Mouse (Mus musculus) A20 (cell line): ENCODE data around the gene Gm11596.
"Not testable (repeated sequence)": the region's sequence is repeated elsewhere in the genome, so short reads cannot be mapped to it uniquely, and the experiment has no call there.

ENCODE experiments used
- DNase-seq: peaks from one replicate; pipeline ENCODE4 v3.0.0-alpha.2; 2011; ENCODE audit warnings: low read depth, low spot score

The Gm11596 gene

DNA sequence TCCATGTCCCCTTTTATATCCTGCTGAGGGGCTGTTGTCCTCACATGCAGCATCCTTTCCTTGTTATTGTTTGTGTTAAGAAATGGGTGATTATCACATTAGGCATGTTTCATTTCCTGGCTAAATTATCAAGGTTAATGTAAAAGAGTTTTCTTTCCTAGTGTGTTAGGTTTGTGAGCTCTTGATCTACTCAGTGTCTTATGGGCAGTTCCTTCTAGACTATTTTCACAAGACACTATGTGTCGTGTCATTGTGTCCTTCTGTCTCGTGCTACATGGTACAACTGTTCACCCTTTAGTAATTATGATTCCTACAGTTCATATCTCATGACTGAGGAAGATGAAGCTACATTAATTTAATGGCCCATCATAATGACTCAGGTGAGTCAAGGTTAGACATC lies at the start of gene Gm11596:
Gene Gm11596 (minus strand): TSS at position 101 of the 400 bp plus-strand sequence.
- DNase-seq: no peak

DNA sequence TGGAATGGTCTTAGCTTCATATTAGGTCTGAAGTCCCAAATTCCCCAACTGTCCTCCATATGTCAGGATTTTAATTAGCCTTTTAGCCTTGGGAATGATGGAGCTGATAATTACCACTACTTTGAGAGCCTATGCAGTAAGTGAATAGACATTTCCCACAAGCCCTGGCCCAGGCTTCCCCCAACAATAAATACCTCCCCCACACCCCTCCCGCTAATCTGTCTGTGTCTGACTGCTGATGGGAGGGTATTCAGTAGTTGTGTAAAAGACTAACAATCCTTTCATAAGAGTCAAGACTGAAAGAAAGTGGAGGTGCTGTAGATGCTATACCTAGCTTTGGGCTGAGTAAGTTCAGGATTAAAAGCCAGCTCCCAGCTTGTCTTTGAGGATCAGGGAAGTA lies 48.9 kb upstream of the Gm11596 start:
- DNase-seq: no peak

DNA sequence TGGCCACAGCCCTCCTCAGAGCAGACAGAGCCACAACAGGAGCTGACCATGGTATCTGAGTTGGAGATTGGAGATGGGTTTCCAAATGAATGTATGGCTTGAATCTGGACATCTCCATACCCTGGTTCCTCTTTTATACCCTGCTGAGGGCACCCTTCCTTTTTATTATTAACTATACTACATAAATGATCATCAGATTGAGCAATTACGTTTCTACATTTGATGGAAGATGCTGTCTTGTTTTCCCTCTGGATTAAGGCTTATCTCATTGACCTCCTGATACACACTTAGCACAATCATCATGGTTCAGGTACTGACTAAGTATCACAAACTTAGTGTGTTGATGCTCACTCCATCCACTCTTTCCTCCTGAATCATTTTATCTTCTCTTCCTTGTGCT lies 44.7 kb upstream of the Gm11596 start, which contains the start of gene 2300003K06Rik:
Gene 2300003K06Rik (minus strand): TSS at position 101 of the 400 bp plus-strand sequence.
- DNase-seq: no peak

DNA sequence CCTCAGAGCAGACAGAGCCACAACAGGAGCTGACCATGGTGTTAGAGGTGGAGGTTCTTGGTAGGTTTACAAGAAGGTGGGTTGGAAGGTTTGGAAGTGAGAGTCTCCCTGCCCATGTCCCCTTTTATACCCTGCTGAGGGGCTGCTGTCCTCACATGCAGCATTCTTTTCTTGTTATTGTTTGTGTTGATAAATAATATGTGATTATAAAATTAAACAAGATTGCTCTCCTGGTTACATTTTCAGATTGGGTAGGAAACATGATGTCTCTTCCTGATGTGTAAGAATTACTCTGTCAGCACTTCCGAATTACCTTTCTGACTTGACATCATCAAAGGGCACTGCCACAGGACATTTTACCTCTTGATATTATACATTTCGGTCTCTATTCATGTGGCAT lies 22.3 kb upstream of the Gm11596 start, which contains the start of gene Gm11564:
Gene Gm11564 (minus strand): TSS at position 101 of the 400 bp plus-strand sequence.
- DNase-seq: not testable (repeated sequence)

DNA sequence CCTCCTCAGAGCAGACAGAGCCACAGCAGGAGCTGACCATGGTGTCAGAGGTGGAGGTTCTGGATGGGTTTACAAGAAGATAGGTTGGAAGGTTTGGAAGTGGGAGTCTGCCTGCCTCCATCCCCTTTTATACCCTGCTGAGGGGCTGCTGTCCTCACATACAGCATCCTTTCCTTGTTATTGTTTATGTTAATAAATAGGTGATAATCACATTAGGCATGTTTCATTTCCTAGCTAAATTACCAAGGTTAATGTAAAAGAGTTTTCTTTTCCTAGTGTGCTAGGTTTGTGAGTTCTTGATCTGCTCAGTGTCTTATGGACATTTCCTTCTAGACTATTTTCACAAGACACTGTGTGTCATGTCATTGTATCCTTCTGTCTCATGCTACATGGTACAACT lies 16.5 kb upstream of the Gm11596 start, which contains the start of gene Krtap4-13:
Gene Krtap4-13 (minus strand): TSS at position 101 of the 400 bp plus-strand sequence.
- DNase-seq: not testable (repeated sequence)

DNA sequence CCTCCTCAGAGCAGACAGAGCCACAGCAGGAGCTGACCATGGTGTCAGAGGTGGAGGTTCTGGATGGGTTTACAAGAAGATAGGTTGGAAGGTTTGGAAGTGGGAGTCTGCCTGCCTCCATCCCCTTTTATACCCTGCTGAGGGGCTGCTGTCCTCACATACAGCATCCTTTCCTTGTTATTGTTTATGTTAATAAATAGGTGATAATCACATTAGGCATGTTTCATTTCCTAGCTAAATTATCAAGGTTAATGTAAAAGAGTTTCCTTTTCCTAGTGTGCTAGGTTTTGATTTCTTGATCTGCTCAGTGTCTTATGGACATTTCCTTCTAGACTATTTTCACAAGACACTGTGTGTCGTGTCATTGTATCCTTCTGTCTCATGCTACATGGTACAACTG lies 11.1 kb upstream of the Gm11596 start, which contains the start of gene Gm11554:
Gene Gm11554 (minus strand): TSS at position 101 of the 400 bp plus-strand sequence.
- not testable (repeated sequence) for DNase-seq

DNA sequence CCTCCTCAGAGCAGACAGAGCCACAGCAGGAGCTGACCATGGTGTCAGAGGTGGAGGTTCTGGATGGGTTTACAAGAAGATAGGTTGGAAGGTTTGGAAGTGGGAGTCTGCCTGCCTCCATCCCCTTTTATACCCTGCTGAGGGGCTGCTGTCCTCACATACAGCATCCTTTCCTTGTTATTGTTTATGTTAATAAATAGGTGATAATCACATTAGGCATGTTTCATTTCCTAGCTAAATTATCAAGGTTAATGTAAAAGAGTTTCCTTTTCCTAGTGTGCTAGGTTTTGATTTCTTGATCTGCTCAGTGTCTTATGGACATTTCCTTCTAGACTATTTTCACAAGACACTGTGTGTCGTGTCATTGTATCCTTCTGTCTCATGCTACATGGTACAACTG lies 5.6 kb upstream of the Gm11596 start, which contains the start of gene Gm11569:
Gene Gm11569 (minus strand): TSS at position 101 of the 400 bp plus-strand sequence.
- not testable (repeated sequence) for DNase-seq

DNA sequence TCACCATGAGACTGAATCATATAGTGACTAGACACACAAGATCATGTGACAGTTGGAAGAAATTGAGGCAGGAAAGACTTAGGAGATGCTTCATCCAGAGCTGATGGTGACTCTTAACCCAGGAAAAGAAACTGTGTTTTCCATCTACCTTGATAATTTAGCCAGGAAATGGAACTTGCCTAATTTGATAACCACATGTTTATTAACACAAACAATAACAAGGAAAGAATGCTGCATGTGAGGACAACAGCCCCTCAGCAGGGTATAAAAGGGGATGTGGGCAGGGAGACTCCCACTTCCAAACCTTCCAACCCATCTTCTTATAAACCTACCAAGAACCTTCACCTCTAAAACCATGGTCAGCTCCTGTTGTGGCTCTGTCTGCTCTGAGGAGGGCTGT lies 8.4 kb downstream of the Gm11596 start, which contains the start of gene Krtap4-9:
Gene Krtap4-9 (plus strand): TSS at position 301 of the 400 bp plus-strand sequence.
- not testable (repeated sequence) for DNase-seq

DNA sequence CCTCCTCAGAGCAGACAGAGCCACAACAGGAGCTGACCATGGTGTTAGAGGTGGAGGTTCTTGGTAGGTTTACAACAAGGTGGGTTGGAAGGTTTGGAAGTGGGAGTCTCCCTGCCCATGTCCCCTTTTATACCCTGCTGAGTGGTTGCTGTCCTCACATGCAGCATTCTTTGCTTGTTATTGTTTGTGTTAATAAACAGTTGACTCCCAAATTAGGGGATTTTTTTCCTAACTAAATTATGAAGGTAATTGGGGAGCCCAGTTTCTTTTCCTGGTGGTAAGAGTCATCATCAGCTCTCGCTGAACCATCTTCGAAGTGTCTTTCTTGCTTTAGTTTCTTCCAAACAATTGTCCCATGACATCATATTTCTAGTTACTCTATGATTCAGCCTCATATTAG lies 12.7 kb downstream of the Gm11596 start, which contains the start of gene Krtap4-8:
Gene Krtap4-8 (minus strand): TSS at position 101 of the 400 bp plus-strand sequence.
- DNase-seq: no peak

DNA sequence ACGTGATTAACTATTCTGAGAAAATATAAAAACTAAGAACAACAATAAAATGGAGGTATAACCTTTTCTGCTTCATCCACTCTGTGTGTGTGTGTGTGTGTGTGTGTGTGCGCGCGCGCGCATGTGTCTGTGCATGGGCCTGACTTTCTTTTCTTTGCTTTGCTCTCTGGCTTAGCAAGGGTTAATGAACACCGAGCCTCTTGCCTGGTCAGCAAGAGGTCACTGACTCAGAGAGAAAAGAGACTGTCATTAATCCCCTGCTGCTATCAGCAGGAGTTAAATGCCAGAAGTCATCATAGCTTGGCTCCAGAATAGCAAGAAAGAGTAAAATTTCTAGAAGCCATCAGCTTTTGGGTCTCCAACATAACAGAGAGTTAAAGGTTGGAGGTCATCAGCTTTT lies 14.9 kb downstream of the Gm11596 start:
- DNase-seq: no peak

DNA sequence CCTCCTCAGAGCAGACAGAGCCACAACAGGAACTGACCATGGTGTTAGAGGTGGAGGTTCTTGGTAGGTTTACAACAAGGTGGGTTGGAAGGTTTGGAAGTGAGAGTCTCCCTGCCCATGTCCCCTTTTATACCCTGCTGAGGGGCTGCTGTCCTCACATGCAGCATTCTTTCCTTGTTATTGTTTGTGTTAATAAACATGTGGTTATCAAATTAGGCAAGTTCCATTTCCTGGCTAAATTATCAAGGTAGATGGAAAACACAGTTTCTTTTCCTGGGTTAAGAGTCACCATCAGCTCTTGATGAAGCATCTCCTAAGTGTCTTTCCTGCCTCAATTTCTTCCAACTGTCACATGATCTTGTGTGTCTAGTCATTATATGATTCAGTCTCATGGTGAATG lies 20.5 kb downstream of the Gm11596 start, which contains the start of gene Gm11595:
Gene Gm11595 (minus strand): TSS at position 101 of the 400 bp plus-strand sequence.
- not testable (repeated sequence) for DNase-seq

DNA sequence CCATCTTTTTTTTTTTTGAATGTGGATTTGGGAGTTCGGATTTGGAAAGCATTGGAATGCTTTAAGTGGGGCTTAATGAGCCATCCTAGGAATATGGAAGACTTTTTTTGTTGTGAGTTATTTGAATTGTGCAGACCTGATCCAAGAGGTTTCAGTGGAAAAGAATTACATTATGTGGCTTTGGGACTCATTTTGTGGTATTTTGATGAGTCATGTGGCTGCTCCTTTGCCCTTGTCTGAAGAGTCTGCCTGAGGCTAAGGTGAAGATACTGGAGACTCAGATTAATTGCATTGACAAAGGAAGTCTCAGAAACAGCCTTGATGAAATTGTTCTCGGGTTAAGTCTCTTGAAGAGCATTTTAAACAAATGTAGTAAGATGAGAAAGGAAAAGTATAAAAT lies 24.9 kb downstream of the Gm11596 start:
- DNase-seq: no peak

DNA sequence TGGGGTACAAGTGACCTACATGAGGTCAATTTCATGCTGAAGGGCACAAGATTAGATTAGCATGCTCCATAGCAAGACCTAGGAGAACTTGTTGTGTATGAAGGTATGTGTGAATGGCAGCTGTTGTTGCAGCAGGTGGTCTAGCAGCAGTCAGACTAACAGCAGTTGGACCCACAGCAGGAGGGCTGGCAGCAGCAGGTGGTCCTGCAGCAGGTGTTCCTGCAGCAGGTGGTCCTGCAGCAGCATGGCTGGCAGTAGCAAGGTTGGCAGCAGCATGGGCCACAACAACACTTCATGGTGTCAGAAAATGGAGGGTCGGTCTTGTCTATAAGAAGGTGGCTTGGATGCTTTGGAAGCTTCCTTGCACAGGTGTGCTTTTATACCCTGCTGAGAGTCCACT lies 34.4 kb downstream of the Gm11596 start:
- DNase-seq: no peak

DNA sequence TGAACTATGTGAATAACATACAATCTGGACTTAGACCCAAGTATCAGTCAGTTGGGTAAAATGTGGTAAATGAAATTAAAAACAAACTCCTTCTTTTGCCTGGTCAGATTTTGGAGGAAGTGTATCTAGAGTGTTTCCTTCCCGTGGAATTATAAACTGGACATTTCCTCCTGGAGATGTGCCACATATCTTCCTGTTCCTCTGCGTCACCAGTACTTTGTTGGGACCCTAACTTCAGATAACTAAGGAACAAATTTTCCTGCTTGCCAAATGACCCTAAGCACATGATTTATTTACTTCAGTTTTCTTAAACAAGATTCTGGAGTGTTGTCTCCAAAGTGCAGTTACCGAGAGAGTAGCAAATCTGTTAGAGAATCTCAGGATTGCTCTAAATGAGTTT lies 49.3 kb downstream of the Gm11596 start:
- DNase-seq: no peak
